Mouse (Mus musculus): Measurements from ENCODE around the gene Slc36a3. TPM values are rescaled to one million over a fixed set of nuclear protein-coding genes. Genes with fewer than 3 reads are reported as not detected.

Gene Slc36a3
- polyA plus RNA-seq, 1 experiment from 2014 or later: not detected

- Histone ChIP-seq H3K4me3 (ENCODE audit: low read depth, low read length) (no peak overlapping the region), H3K4me2 (ENCODE audit: low read depth, low read length) (no peak overlapping the region), H3K9me3 (replicated peaks; ENCODE audit: control insufficient read depth, low read length) (no peaks in the 10 kb centered on the region), H3K9ac (replicated peaks; ENCODE audit: low read length) (no peak overlapping the region), H3K4me1 (ENCODE audit: control insufficient read depth, insufficient read depth, low read length) (no peaks in the 10 kb centered on the region), H3K27ac (replicated peaks; ENCODE audit: low read depth, low read length) (no peak overlapping the region), H3K27me3 (ENCODE audit: control insufficient read depth, insufficient read depth, low read length) (no peaks in the 10 kb centered on the region), H3K36me3 (replicated peaks; ENCODE audit: control insufficient read depth, insufficient read depth, low read depth, low read length) (no peaks in the 10 kb centered on the region)
- ATAC-seq (replicated peaks; ENCODE audit: insufficient number of reproducible peaks, low FRiP score, low TSS enrichment, low read depth) (no peak), DNase-seq (ENCODE audit: low spot score) (no peak)
- WGBS: 77% methylated on average over 3 of the region's 3 CpGs
Observed at GRCm38 (mm10) chr11:55128411-55128810, 23.1 kb downstream of the Slc36a3 start.

- Histone ChIP-seq H3K4me2 (ENCODE audit: low read depth, low read length) (no peak overlapping the region), H3K27me3 (ENCODE audit: control insufficient read depth, insufficient read depth, low read length) (no peaks in the 10 kb centered on the region), H3K27ac (replicated peaks; ENCODE audit: low read depth, low read length) (no peak overlapping the region), H3K36me3 (replicated peaks; ENCODE audit: control insufficient read depth, insufficient read depth, low read depth, low read length) (no peaks in the 10 kb centered on the region), H3K9me3 (replicated peaks; ENCODE audit: control insufficient read depth, low read length) (no peaks in the 10 kb centered on the region), H3K9ac (replicated peaks; ENCODE audit: low read length) (no peak overlapping the region), H3K4me3 (ENCODE audit: low read depth, low read length) (no peak overlapping the region), H3K4me1 (ENCODE audit: control insufficient read depth, insufficient read depth, low read length) (no peaks in the 10 kb centered on the region)
- 82% methylated on average over 6 of the region's 6 CpGs for WGBS
- ATAC-seq (replicated peaks; ENCODE audit: insufficient number of reproducible peaks, low FRiP score, low TSS enrichment, low read depth) (no peak), DNase-seq (ENCODE audit: low spot score) (no peak)
Observed at GRCm38 (mm10) chr11:55127937-55128336, 23.6 kb downstream of the Slc36a3 start.

- WGBS: 86% methylated on average over 3 of the region's 3 CpGs
- H3K4me3 ChIP-seq (ENCODE audit: low read depth, low read length): no peak overlapping the region
- no peaks in the 10 kb centered on the region for H3K9me3 ChIP-seq (replicated peaks; ENCODE audit: control insufficient read depth, low read length)
- ATAC-seq (replicated peaks; ENCODE audit: insufficient number of reproducible peaks, low FRiP score, low TSS enrichment, low read depth): no peak
- H3K27ac ChIP-seq (replicated peaks; ENCODE audit: low read depth, low read length): no peak overlapping the region
- H3K4me1 ChIP-seq (ENCODE audit: control insufficient read depth, insufficient read depth, low read length): no peaks in the 10 kb centered on the region
- no peak overlapping the region for H3K9ac ChIP-seq (replicated peaks; ENCODE audit: low read length)
- no peak for DNase-seq (ENCODE audit: low spot score)
- no peak overlapping the region for H3K4me2 ChIP-seq (ENCODE audit: low read depth, low read length)
- no peaks in the 10 kb centered on the region for H3K27me3 ChIP-seq (ENCODE audit: control insufficient read depth, insufficient read depth, low read length)
- no peaks in the 10 kb centered on the region for H3K36me3 ChIP-seq (replicated peaks; ENCODE audit: control insufficient read depth, insufficient read depth, low read depth, low read length)
Observed at GRCm38 (mm10) chr11:55126663-55127062, 24.8 kb downstream of the Slc36a3 start.

- no peak overlapping the region for H3K4me2 ChIP-seq (ENCODE audit: low read depth, low read length)
- 80% methylated on average over 1 of the region's 1 CpGs for WGBS
- ATAC-seq (replicated peaks; ENCODE audit: insufficient number of reproducible peaks, low FRiP score, low TSS enrichment, low read depth) (no peak), DNase-seq (ENCODE audit: low spot score) (no peak)
- H3K27me3 ChIP-seq (ENCODE audit: control insufficient read depth, insufficient read depth, low read length): no peaks in the 10 kb centered on the region
- no peak overlapping the region for H3K4me3 ChIP-seq (ENCODE audit: low read depth, low read length)
- no peak overlapping the region for H3K27ac ChIP-seq (replicated peaks; ENCODE audit: low read depth, low read length)
- no peaks in the 10 kb centered on the region for H3K36me3 ChIP-seq (replicated peaks; ENCODE audit: control insufficient read depth, insufficient read depth, low read depth, low read length)
- H3K4me1 ChIP-seq (ENCODE audit: control insufficient read depth, insufficient read depth, low read length): no peaks in the 10 kb centered on the region
- H3K9ac ChIP-seq (replicated peaks; ENCODE audit: low read length): no peak overlapping the region
- no peaks in the 10 kb centered on the region for H3K9me3 ChIP-seq (replicated peaks; ENCODE audit: control insufficient read depth, low read length)
Observed at GRCm38 (mm10) chr11:55121430-55121829, 30.1 kb downstream of the Slc36a3 start.

- Histone ChIP-seq H3K36me3 (replicated peaks; ENCODE audit: control insufficient read depth, insufficient read depth, low read depth, low read length) (no peaks in the 10 kb centered on the region), H3K27me3 (ENCODE audit: control insufficient read depth, insufficient read depth, low read length) (no peaks in the 10 kb centered on the region), H3K4me3 (ENCODE audit: low read depth, low read length) (no peak overlapping the region), H3K9me3 (replicated peaks; ENCODE audit: control insufficient read depth, low read length) (no peaks in the 10 kb centered on the region), H3K27ac (replicated peaks; ENCODE audit: low read depth, low read length) (no peak overlapping the region), H3K4me1 (ENCODE audit: control insufficient read depth, insufficient read depth, low read length) (no peaks in the 10 kb centered on the region), H3K9ac (replicated peaks; ENCODE audit: low read length) (no peak overlapping the region), H3K4me2 (ENCODE audit: low read depth, low read length) (no peak overlapping the region)
- ATAC-seq (replicated peaks; ENCODE audit: insufficient number of reproducible peaks, low FRiP score, low TSS enrichment, low read depth) (no peak), DNase-seq (ENCODE audit: low spot score) (no peak)
- WGBS: 73% methylated on average over 8 of the region's 8 CpGs
Observed at GRCm38 (mm10) chr11:55120821-55121271, 30.7 kb downstream of the Slc36a3 start.

GRCm38 (mm10) chr11:55120279-55120678 is 31.2 kb downstream of the Slc36a3 start:
- no peak for DNase-seq (ENCODE audit: low spot score)
- Histone ChIP-seq H3K4me3 (ENCODE audit: low read depth, low read length) (no peak overlapping the region), H3K27ac (replicated peaks; ENCODE audit: low read depth, low read length) (no peak overlapping the region), H3K4me1 (ENCODE audit: control insufficient read depth, insufficient read depth, low read length) (no peaks in the 10 kb centered on the region), H3K9ac (replicated peaks; ENCODE audit: low read length) (no peak overlapping the region), H3K36me3 (replicated peaks; ENCODE audit: control insufficient read depth, insufficient read depth, low read depth, low read length) (no peaks in the 10 kb centered on the region), H3K4me2 (ENCODE audit: low read depth, low read length) (no peak overlapping the region), H3K9me3 (replicated peaks; ENCODE audit: control insufficient read depth, low read length) (no peaks in the 10 kb centered on the region), H3K27me3 (ENCODE audit: control insufficient read depth, insufficient read depth, low read length) (no peaks in the 10 kb centered on the region)
- ATAC-seq (replicated peaks; ENCODE audit: insufficient number of reproducible peaks, low FRiP score, low TSS enrichment, low read depth): no peak

GRCm38 (mm10) chr11:55117031-55117430 is 34.5 kb downstream of the Slc36a3 start:
- Histone ChIP-seq H3K4me2 (ENCODE audit: low read depth, low read length) (no peak overlapping the region), H3K4me3 (ENCODE audit: low read depth, low read length) (no peak overlapping the region), H3K4me1 (ENCODE audit: control insufficient read depth, insufficient read depth, low read length) (no peaks in the 10 kb centered on the region), H3K27me3 (ENCODE audit: control insufficient read depth, insufficient read depth, low read length) (no peaks in the 10 kb centered on the region), H3K9ac (replicated peaks; ENCODE audit: low read length) (no peak overlapping the region), H3K36me3 (replicated peaks; ENCODE audit: control insufficient read depth, insufficient read depth, low read depth, low read length) (no peaks in the 10 kb centered on the region), H3K9me3 (replicated peaks; ENCODE audit: control insufficient read depth, low read length) (no peaks in the 10 kb centered on the region), H3K27ac (replicated peaks; ENCODE audit: low read depth, low read length) (no peak overlapping the region)
- ATAC-seq (replicated peaks; ENCODE audit: insufficient number of reproducible peaks, low FRiP score, low TSS enrichment, low read depth) (no peak), DNase-seq (ENCODE audit: low spot score) (no peak)
- 89% methylated on average over 2 of the region's 2 CpGs for WGBS

- no peak overlapping the region for H3K4me3 ChIP-seq (ENCODE audit: low read depth, low read length)
- H3K4me2 ChIP-seq (ENCODE audit: low read depth, low read length): no peak overlapping the region
- ATAC-seq (replicated peaks; ENCODE audit: insufficient number of reproducible peaks, low FRiP score, low TSS enrichment, low read depth) (no peak), DNase-seq (ENCODE audit: low spot score) (no peak)
- no peaks in the 10 kb centered on the region for H3K36me3 ChIP-seq (replicated peaks; ENCODE audit: control insufficient read depth, insufficient read depth, low read depth, low read length)
- H3K9ac ChIP-seq (replicated peaks; ENCODE audit: low read length): no peak overlapping the region
- no peaks in the 10 kb centered on the region for H3K27me3 ChIP-seq (ENCODE audit: control insufficient read depth, insufficient read depth, low read length)
- H3K9me3 ChIP-seq (replicated peaks; ENCODE audit: control insufficient read depth, low read length): no peaks in the 10 kb centered on the region
- 91% methylated on average over 3 of the region's 3 CpGs for WGBS
- no peaks in the 10 kb centered on the region for H3K4me1 ChIP-seq (ENCODE audit: control insufficient read depth, insufficient read depth, low read length)
- no peak overlapping the region for H3K27ac ChIP-seq (replicated peaks; ENCODE audit: low read depth, low read length)
Observed at GRCm38 (mm10) chr11:55116004-55116403, 35.5 kb downstream of the Slc36a3 start.
